Mouse (Mus musculus): ENCODE data around the gene Sema3b.

DNA sequence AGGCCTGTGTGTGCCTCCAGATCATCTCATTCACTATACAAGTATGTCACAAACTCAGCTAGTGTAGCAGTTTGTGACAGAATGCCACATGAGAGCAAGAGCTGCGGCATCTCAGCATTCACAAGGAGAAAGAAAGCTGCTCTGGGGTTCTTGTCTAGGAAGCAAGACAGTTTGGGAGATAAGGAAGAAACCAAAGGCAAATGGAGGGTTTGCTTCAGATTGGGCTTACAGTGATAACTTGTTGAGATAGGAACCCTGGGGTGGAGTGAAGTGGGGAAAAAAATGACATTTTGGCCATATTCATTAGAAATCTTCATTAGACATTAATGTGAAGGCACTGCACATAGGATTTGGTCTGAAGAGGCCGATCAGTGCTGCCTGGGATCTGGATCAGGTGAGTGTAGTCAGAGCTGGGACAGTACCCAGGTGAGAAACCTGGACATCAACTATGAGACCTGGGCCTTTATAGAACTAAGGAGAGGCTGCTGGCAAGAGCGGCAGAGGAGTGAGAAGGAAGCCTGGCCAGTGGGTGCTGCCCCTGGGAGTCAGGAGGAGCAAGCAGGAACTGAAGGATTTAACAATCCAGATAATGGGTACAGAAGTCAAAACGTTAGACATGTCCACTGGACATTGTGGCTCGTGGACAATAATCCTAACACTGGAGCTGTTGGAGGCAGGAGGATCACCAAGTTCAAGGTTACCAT is 56.2 kb downstream of the Sema3b start:
- TF ChIP-seq CTCF (IDR thresholded peaks at IDR 0.05; ENCODE audit: extremely low read depth, insufficient read length, insufficient replicate concordance, low read depth, low read length) (no peak), POLR2A (IDR thresholded peaks at IDR 0.05; ENCODE audit: low read depth, low read length) (no peak)
